ENCODE assay signal across 10 mouse cellular contexts in the genomic region with DNA sequence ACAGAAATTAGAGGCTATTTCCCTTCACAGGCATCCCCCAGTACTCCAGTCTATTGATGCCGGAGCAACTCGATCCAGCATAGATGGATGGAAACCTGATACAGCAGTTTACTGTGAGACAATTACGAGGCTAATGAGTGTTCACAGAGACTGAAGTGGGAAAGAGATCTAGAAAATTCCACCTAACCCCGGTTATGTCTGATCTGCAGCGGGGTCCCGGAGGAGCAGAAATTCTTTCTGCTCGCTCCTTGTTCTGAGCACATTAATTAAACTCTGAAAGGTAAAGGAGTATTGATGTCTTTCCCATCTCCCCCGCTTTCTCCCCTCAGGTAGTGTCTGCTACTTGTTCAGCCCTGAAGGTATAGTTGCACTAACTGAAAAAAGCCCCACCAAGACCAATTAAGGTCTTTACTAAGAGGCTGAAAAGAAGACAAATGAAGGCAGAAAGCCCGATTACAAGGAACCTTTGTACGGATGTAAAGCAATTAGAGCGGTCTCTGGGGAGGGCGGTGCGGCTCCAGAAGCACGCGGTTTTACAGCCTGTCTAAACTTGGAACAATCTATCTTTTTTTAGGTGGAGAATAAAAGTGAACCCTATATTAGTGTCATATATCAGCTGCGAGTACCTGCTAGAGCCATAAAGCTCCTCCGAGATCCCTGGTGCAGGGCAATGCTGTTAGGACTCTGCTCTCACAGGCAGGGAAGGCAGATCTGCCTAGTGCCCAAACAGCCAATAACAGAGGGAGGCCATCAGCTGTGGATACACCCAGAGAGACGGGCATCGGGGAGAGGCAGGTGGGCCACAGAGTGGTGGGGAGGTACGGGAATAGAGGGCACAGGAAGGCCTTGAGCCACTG.
DNase-seq lines count a peak whose midpoint lies in the region; ATAC-seq and TF ChIP-seq lines count a peak whose summit lies in the region.
"Had no signal": no experiment of that assay in that cellular context is flagged by ENCODE, and none has a peak within 500 bp of the region (broad histone marks: within the 10 kb centered on the region; RNA-seq: fewer than 3 reads in every experiment).

No protein-coding gene starts in this region.

- H3K36me3 ChIP-seq in kidney, embryonic 15.5 days: no peaks in the 10 kb centered on the region
- H3K36me3 ChIP-seq in kidney, adult 2 months (ENCODE audit: control insufficient read depth, insufficient read depth, low read length): no peaks in the 10 kb centered on the region
- no peaks in the 10 kb centered on the region for H3K36me3 ChIP-seq in forebrain, embryonic 15.5 days
- H3K36me3 ChIP-seq in limb, embryonic 10.5 days: no peaks in the 10 kb centered on the region

- peaks cover 8% of the 10 kb centered on the region for H3K27me3 ChIP-seq in kidney, embryonic 15.5 days
- no peaks in the 10 kb centered on the region for H3K27me3 ChIP-seq in kidney, adult 2 months (replicated peaks; ENCODE audit: control insufficient read depth, insufficient read depth, low read length)
- no peaks in the 10 kb centered on the region for H3K27me3 ChIP-seq in forebrain, embryonic 15.5 days
- H3K27me3 ChIP-seq in limb, embryonic 10.5 days (ENCODE audit: low read depth, poor library complexity, severe bottlenecking): peaks cover 16% of the 10 kb centered on the region

- DNase-seq in kidney, adult 2 months: no peak
- DNase-seq in limb, embryonic 10.5 days (ENCODE audit: low spot score): peak; percentile 70
- no peak for DNase-seq in frontal cortex, postnatal 10 days (ENCODE audit: low spot score in 2 of 2)
- no peak for DNase-seq in cerebellum, postnatal 4 days (ENCODE audit: low spot score in 2 of 2)
- no peak for DNase-seq in spleen, postnatal 10 days (ENCODE audit: low spot score in 2 of 2)
- DNase-seq: heart, adult 18-20 months had no signal

- ATAC-seq in kidney, embryonic 15.5 days (replicated peaks; ENCODE audit: low FRiP score): peak; percentile 37; the same call in 1 of the 2 replicates
- peak; percentile 49 for ATAC-seq in forebrain, embryonic 15.5 days (replicated peaks)
- 0 out of 2 replicates have a peak, but pooled peaks have one; percentile 3 for ATAC-seq in neutrophil, adult 5-6 weeks (ENCODE audit: extremely low read depth, insufficient number of reproducible peaks, low FRiP score, poor library complexity, severe bottlenecking)

- 12% methylated on average over 20 of the region's 20 CpGs for WGBS in kidney, embryonic 15.5 days
- WGBS in kidney, adult 2 months: 59% methylated on average over 20 of the region's 20 CpGs
- 7% methylated on average over 20 of the region's 20 CpGs for WGBS in forebrain, embryonic 15.5 days
- 13% methylated on average over 20 of the region's 20 CpGs for WGBS in limb, embryonic 10.5 days

- H3K4me2 ChIP-seq in kidney, embryonic 15.5 days: peak overlapping the region; percentile 45
- H3K4me2 ChIP-seq in forebrain, embryonic 15.5 days (replicated peaks): no peak overlapping the region

- no peak overlapping the region for H3K9ac ChIP-seq in kidney, embryonic 15.5 days
- no peak overlapping the region for H3K9ac ChIP-seq in forebrain, embryonic 15.5 days (replicated peaks)
- H3K9ac ChIP-seq: liver, embryonic 14.5 days had no signal

- no peak for TF ChIP-seq POLR2A in kidney, adult 2 months (IDR thresholded peaks at IDR 0.05; ENCODE audit: low read depth, low read length)

- H3K4me3 ChIP-seq in kidney, embryonic 15.5 days (replicated peaks): no peak overlapping the region
- H3K4me3 ChIP-seq in kidney, adult 2 months (ENCODE audit: insufficient read depth, low read depth, low read length): no peak overlapping the region
- H3K4me3 ChIP-seq in forebrain, embryonic 15.5 days: no peak overlapping the region
- peak overlapping the region; percentile 1 for H3K4me3 ChIP-seq in limb, embryonic 10.5 days

- no peaks in the 10 kb centered on the region for H3K9me3 ChIP-seq in kidney, embryonic 15.5 days (replicated peaks)
- no peaks in the 10 kb centered on the region for H3K9me3 ChIP-seq in forebrain, embryonic 15.5 days
- H3K9me3 ChIP-seq in limb, embryonic 10.5 days (replicated peaks): no peaks in the 10 kb centered on the region

- H3K4me1 ChIP-seq in kidney, embryonic 15.5 days: peaks cover 37% of the 10 kb centered on the region
- peaks cover 3% of the 10 kb centered on the region; the same call in 1 of the 2 replicates for H3K4me1 ChIP-seq in kidney, adult 2 months (ENCODE audit: control insufficient read depth, insufficient read depth, low read length)
- peaks cover 48% of the 10 kb centered on the region for H3K4me1 ChIP-seq in forebrain, embryonic 15.5 days
- H3K4me1 ChIP-seq in limb, embryonic 10.5 days: peaks cover 74% of the 10 kb centered on the region

- peak overlapping the region; percentile 29; the same call in 1 of the 2 replicates for H3K27ac ChIP-seq in kidney, embryonic 15.5 days
- no peak overlapping the region for H3K27ac ChIP-seq in kidney, adult 2 months (ENCODE audit: insufficient read depth, low read depth, low read length)
- peak overlapping the region; percentile 10 for H3K27ac ChIP-seq in forebrain, embryonic 15.5 days (replicated peaks)
- H3K27ac ChIP-seq in limb, embryonic 10.5 days: peak overlapping the region; percentile 51
- H3K27ac ChIP-seq: liver, embryonic 14.5 days had no signal

- TF ChIP-seq CTCF in kidney, adult 2 months (conservative IDR thresholded peaks at IDR 0.05; ENCODE audit: insufficient read depth, insufficient read length, low read depth, low read length): no peak
